Mouse (Mus musculus): ENCODE data around the gene Rgl3. TPM values are rescaled to one million over a fixed set of nuclear protein-coding genes. Genes with fewer than 3 reads are reported as not detected.

Gene Rgl3
- total RNA-seq, 2 experiments from 2014 or later = 1.7 to 1.9 TPM

GRCm38 (mm10) chr9:21978398-21979128, 10.7 kb downstream of the Rgl3 start:
- DNase-seq = no peak

- no peak for DNase-seq
Measured at GRCm38 (mm10) chr9:21977972-21978371, 11.3 kb downstream of the Rgl3 start.

- DNase-seq = no peak
Measured at GRCm38 (mm10) chr9:21977331-21977730, 11.9 kb downstream of the Rgl3 start.

- no peak for DNase-seq
Measured at GRCm38 (mm10) chr9:21976626-21977175, 12.5 kb downstream of the Rgl3 start.

DNA sequence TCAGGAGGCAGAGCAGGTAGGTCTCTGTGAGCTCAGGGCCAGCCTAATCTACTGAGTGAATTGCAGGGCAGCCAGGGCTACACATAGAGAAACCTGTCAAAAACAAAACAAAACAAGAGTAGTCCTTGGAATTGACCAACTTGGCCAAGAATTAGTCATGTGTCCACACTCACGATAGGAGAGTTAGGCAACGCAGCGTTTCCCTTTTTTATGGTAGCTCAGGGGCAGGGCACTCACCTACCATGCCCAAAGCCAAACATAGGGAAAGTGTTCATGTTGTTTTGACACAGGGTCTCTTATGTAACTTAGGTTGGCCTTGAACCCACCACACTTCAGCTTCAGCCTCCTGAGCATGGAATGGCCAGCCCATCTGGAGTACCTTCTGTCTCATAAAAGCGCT, 19.9 kb downstream of the Rgl3 start:
- DNase-seq = no peak

DNA sequence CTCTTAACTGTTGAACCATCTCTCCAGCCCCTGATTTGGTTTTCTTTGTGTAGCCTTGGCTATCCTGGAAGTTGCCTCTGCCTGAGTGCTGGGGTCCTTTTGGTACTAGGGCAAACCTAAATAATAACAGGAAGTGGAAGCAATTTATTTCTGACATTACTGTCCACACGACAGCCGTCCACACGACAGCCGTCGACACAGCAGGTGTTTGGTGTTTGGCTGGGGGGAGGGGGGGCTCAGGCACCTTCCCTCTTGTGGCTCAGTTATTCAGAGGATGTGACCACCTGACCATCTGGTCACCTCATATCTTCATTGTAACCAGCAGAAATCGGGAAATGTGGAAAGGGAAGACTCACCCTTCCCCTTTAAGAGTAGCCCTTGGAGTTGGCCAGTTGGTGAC, 20.4 kb downstream of the Rgl3 start:
- no peak for DNase-seq

- DNase-seq = no peak
Measured at GRCm38 (mm10) chr9:21963417-21963816, 25.8 kb downstream of the Rgl3 start, which contains the start of gene Epor. Gene Epor, minus strand, starts transcription at chr9:21963506.

GRCm38 (mm10) chr9:21962416-21963059, 26.7 kb downstream of the Rgl3 start:
- DNase-seq = peak; percentile 77 to 78

DNA sequence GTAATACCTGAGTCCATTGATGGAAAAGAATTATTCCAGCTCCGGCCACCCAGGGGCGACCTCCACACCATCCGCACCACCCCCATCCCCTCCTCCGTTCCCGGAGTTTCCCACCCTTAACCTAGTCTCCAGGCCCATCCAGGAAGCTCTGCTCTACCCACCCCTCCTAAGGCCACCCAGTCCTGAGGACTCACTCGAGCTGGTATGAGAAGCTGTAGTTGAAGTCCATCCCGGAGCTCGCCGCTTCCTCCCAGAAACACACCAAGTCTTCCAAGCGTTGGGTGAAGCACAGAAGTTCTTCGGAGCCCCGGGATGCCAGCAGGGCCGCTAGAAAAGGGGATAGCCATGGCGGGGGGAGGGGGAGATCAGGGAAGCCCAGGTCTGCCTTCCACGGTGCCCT, 27.2 kb downstream of the Rgl3 start:
- no peak for DNase-seq

DNA sequence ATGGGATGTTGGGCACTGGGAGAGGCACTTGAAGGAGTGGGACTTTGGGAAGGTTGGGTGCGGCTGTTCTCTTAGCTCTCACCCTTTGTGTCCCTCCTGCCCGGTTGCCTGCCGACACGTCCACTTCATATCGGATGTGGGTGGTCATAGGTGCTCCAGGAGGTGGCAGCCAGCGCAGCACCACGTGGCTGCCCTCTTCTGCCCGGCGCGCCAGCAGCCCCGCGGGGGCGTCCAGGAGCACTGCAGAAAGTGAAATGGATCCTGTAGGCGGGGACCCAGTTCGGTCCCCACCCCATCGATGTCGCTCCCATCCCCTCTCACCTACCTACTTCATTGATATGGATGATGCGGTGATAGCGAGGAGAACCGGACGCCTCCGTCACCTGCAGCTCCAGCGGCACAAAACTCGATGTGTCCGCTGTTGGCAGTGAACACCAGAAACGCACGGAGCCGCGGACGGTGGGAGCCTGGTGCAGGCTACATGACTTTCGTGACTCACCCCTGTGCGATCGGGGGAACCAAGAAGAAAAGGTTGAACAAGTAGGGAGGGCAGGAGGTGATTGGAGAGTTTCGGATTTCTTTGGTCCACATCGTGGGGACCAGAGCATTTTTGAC, 27.8 kb downstream of the Rgl3 start:
- DNase-seq = no peak

DNA sequence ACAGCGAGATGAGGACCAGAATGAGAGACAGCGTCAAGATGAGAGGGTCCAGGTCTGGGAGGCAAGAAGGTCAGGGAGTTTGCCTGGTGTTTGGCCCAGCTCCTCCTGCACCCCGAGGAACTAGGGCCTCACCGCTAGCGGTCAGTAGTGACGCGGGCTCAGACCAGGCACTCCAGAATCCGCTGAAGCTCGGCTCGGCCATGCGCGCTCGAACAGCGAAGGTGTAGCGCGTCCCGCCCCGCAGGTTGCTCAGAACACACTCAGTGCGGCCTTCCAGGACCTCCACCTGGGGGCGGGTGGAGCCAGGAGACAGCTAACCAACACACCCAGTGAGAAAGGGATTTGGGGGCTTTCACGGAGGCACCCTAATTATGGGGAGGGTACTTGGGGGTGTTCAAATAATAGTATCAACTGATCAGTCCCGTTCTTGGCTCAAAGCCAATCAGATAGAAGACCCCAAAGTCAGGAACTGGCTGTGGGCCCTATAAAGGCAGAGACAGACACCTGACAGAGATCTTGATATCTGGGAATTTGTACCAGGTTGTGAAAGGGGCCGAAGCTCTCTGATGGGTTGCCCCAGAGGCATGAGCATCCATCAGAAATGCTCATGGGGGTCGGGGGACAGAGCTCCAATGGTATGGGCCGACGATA, 28.6 kb downstream of the Rgl3 start:
- no peak for DNase-seq

DNA sequence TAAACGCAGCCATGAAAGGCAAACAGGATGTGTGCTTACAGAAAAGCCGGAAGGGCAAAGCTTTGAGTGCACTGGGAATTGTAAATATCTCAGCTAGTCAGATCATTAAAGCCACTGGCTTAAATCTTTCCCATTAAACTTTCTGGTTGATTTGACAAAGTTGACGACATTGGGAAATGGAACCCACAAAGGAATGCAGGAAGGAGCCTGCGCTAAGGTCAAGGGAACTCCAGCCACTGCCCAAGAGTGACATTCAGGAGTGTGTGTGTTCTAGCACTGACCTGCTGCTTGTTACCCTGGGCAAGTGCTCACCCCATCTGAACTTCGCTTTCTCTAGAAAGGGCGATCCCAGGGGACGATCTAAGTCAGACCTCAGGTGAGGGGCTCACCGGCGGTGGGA, 29.1 kb downstream of the Rgl3 start:
- no peak for DNase-seq

DNA sequence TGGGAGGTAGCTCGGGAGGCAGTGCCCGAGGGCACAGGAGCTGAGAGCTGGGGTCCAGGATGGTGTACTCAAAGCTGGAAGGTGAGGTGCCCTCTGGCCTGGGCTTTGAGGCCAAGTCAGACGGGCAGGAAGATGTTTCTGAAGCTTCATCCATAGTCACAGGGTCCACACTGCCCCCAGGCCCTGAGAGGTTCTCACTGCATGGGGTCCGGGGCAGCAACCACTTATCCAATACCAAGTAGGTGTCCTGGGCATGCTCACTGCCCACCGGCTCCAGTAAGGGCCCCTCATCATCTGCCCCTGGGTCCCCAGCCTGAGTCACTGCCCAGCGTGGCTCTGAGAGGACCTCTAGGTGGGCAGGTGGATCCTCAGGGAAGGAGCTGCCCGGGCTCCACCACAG, 30.0 kb downstream of the Rgl3 start:
- no peak for DNase-seq

DNA sequence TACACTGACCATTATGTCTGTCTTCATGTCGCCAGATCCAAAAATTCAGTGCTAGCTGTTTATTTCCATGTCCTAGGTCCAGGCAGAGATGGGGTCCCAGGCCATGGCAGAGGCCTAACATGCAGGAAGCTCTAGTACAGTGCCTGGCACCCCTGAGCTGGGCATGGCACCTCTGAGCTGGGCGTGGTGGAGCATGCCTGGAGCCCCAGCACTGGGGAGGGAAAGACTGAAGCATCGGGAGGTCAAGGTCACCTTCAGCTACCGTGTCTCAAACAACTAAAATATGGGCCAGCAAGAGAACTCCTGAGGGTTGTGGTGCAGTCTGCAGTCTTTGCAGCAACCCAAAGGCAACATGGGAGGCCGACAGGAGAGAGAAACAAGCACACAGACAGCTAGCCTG, 30.9 kb downstream of the Rgl3 start:
- DNase-seq = no peak

DNA sequence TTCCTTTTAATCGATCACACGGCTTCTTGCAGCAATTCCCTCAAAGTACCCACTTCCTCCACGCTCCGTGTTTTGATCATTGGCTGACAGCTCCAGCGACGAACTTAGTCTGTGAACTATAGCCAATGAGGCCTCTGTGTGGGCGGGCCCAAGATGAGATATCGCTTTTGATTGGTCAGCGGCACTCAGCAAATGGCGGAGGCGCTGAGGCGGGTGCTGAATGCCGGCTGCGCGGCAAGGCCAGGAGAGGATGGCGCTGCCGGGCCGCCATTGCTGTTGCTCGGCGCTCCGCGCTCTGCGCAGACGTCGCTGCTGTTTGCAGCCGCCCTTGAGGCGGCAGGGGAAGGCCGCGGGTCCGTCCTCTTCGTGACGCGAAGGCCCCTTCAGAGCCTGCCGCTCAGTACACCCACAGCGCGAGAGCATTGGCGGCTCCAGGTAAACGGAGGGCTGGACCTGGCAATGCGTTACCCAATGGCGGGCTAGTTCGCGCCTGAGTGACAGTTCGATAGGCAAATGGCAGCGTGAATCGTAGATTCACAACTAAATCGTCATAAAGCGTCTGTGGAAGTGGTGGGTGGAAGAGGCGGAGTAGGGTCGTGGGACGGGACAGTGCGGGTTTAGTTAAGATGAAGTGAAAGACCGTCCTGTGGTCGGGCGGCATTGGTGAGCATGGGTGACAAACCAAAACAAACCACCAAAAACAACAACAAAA, 33.5 kb downstream of the Rgl3 start, which contains the start of gene Swsap1:
TSS of gene Swsap1 (plus strand) at position 186 of the 712 bp plus-strand sequence.
- DNase-seq = peak; percentile 99

DNA sequence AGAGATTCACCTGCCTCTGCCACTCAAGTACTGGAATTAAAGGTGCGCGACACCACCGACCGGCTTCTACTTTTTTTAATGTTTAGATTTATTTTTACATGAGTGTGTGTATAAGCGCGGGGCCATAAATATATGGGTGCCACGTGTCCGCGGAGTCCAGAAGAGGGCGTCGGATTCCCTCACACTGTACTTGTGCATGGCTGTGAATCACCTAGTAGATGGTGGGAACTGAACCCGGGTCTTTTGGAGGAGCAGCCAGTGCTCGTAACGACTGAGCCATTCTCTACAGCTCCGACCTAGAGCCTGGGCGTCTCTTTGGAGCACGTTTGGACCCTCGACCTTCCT, 34.0 kb downstream of the Rgl3 start:
- no peak for DNase-seq

GRCm38 (mm10) chr9:21954635-21955034, 34.6 kb downstream of the Rgl3 start:
- DNase-seq = no peak

DNA sequence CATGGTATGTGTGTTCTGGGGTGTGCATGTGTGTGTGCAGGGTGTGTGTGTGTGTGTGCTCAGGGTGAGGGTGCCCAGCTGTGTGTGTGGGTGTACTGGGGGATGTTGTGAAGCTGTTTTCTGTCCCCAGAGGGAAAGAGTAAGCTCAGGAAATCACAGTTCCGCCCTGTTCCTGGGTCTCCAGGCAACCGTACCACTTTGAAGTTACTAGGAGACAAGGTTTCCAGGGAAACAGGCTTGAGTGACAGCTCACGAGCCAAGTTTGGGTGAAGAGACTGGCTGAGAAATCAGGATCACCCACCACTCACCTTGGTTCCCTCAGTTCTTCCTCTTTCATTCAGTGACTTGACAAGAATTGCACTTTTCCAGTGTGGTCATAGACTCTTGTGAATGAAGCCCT, 35.6 kb downstream of the Rgl3 start:
- no peak for DNase-seq

DNA sequence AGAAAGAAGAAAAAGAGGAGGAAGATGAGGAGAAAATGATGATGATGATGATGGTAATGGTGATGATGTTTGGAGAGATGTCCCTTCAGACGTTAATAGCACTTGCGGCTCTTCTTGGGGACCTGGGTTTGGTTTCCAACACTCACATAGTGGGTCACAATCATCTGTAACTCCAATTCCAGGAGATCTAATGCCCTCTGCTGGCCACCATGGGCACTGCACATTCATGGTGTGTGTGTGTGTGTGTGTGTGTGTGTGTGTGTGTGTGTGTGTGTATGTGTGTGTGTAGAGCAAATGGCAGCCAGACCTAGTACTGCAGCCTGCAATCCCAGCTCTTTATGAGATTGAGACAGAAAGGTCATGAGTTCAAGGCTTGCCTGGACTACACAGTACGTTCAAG, 37.3 kb downstream of the Rgl3 start:
- no peak for DNase-seq

GRCm38 (mm10) chr9:21950322-21950721, 38.9 kb downstream of the Rgl3 start:
- DNase-seq = peak in 1 of 2 experiments; percentile 54

DNA sequence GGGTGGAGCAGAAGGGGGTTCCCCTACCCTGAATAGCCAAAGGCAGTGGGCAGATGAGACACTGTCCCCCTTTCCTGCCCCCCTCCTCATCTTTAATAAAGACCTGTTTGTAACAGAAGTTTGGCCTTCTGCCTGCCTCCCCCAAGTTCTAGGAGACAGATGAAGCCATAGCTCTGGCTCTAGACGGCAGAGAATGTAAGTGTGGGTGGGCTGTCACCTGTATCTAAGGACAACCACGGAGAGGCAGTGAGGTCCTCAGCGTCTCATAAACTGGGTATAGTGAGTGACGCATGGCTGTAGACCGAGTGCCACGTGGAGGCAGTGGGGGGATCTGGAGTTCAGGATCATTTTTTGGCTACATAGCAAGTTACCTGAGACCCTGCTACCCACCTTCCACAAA, 40.5 kb downstream of the Rgl3 start:
- no peak for DNase-seq

DNA sequence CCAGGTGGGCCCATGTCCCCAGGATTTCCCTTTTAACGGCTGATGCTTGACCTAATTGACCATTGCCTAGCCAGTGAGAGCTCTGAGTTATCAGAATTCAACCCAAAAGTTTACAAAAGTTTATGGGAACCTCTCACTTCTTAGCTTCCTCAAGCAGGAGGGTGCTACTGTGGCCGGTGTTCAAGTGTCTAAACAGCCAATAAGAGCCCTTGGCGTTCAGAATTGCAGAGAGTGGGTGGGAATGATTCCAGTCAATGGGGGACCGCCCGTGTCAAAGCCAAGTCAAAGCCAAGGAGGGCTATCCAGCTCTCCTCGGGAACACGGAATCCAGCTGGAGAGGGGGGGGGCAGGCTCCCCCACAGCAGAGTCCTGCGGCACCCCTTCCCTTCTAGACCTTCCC, 41.1 kb downstream of the Rgl3 start:
- DNase-seq = no peak
